Mouse (Mus musculus): ENCODE results near the gene Myo9b.
"Not testable (repeated sequence)": the region's sequence is repeated elsewhere in the genome, so short reads cannot be mapped to it uniquely, and the experiment has no call there.

Gene Myo9b

DNA sequence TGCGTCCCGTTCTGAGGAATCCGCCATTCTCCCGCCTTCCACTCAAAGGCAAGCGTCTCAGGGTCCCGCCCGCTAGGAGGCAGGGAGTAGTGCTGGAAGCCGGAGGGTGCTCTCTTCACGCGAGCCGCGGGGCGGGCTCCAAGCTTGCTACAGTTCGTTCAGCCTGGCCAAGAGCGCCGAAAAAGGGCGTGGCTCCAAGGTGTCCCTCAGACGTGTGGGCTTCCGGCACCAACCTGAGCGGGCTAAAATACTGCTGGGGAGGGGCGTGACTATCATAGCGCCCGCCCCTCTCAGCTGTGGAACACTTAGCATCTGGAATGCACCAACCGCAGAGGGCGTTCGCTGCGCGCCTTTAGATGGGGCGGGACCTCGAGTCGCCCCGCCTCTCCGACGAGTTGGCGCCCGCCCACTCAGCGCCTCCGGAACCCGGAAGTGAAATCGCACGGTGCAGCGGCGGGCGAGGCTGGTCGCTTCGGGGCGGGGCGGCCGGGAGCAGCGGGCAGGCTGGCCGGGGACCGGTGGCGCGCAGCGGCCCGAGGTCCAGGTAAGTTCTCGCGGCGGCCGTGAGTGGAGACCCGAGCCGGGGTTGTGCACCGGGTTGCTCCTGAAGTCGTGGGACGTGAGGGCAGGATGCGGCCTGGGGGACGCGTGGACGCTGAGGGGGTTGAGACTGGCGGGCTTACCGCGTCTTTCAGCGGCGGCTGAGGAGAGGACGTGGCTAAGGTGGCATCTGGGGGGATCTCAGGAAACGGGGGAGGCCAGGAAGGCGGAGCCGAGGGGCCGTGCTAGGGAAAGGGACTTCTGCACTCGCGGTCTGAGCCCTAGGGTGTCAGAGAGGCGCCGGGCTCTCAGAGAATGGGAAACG is at the start of gene Myo9b, which contains the start of gene Haus8:
TSS of gene Myo9b (plus strand) at position 429 of the 865 bp plus-strand sequence.
TSS of gene Haus8 (minus strand) at position 649 of the 865 bp plus-strand sequence.
- DNase-seq (ENCODE audit: low spot score in 2 of 2) = peak; percentile 97

DNA sequence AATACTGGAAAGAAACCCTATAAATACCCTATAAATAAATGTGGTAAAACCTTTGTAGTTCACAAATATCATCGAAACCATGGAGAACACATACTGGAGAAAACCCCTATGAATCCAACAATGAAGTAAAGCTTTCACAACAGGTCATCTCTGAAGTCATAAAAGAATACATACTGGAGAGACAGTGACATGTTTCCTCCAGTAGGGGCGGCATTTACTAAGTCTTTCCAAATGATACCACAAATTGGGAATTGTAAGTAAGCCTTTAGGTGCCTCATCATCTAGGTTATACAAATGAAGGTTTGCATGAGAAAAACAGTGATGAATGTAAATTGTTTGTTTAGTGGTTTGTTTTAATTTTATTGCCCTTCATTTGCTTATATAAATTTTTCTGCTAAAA is 48.0 kb upstream of the Myo9b start:
- no peak for DNase-seq (ENCODE audit: low spot score in 2 of 2)

DNA sequence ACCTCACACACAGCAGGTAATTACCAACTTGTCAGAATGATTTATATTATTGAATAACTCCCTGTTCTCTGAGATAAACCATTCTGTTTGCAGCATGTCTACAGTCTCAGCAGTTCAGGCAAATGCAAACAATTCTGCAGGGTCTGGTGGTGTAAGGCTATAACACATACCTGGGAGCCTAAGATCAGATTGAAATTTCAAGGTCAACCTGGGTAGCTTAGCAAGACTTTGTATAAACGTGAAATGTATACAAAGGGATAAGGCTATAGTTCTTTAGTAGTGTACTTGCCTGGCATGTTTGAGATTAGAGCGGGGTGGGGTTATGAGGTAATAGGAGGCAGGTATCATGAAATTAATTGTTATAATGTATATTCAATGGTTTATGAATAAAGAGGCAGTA is 29.8 kb upstream of the Myo9b start:
- no peak for DNase-seq (ENCODE audit: low spot score in 2 of 2)

DNA sequence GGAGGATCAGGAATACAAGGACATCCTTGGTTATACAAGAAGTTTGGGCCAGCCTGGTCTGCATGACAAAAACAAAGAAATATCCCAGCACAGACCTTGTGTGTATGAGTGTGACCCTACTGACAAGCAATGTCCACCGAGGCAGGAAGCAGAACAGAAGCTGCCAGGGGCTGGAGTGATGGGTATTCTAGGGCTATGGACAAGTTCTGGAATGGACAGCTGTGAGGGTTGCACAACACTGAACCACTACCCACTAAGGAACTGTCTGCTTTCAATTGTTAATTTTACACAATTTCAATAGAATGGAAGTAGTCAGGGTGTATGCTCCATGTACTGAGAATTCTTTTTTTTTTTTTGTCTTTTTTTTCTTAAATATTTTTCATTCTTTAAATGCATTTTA is 24.3 kb upstream of the Myo9b start:
- DNase-seq (ENCODE audit: low spot score in 2 of 2) = no peak

DNA sequence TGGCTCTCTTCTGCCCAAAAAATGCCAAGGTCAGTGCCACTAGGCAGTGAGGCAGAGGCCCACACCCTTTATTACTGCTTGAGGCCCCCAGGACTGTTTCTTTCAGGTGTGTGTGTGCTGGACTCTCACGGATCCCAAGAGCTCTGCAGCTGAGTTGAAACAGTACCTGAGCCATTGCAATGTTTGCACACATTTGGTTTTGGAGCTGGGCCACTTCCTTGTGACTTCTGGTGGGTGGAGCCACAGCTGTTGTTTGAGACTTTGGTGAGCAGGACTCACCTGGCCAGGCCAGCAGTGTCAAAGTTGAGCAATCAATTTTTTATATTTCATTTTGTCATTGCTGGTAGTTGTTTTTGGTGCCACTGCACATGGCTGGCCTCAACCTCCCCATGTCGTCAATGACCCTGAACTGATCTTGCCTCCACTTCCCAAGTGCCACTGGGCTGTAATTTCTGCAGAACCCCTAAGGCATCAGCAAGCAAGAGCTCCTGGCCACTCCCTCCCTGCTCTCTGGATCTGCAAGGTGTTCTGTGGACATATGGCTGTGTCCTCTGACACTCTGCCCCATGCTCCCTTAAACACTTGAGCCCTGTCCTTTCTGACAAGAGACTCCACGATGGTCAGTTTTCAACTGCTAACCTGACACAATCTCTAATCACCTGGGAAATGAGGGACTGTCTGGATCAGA is 15.8 kb upstream of the Myo9b start:
- DNase-seq (ENCODE audit: low spot score in 2 of 2) = no peak

DNA sequence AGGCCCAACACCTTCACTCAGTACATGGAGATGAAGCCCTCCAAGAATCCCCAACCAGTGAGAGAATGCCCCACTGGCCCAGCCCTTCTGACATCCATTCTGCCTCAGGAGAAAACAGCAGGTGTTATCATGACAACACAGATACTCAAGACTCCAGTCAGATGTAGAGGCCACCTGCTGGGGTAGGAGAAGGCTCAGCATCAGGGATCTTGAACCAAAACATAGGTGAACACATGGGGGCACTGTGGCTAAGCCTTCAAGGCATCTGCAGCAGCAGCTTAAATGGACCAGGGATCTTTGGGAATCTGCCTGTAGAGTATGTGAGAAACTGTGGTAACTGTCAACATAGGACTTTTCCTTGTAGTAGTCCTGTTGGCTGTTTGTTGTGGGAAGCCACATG is 11.3 kb upstream of the Myo9b start:
- no peak for DNase-seq (ENCODE audit: low spot score in 2 of 2)

DNA sequence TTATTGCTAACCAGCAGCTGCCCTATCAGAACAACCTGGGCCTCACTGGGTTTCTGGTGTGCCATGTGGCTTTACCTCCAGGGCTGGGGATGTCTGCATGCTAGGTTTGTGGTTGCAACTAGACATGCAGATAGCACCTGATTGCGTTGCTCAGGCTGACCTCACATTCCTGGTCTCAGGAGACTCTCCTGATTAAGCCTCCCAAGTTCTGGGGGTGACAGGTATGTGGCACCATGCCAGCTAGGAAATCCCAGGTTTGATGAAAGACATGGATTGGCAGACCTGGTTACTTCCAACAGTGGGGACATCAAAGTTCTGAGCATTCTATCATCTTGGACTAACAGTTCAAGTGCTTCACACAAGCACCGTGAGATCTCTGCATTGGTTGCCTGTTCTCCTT is 4.8 kb upstream of the Myo9b start:
- DNase-seq (ENCODE audit: low spot score in 2 of 2) = no peak

DNA sequence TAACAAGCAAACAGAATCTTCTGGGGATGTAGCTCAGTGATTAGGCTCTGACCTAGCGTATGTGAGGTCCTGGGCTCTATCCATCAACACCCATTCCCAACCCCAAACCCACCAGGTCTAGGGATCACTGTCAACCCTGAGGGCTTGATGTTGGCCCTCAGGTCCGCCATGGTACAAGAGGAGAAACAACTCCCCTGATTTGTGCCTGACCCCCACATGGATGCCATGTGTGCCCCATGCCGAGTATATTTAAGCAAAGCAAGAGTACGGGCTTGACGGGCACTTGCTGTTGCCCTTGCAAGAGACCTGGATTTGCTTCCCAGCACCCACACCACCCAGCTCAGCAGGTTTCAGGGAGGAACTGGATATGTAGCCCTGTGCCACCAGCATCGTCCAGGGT is 4.2 kb upstream of the Myo9b start:
- not testable (repeated sequence) for DNase-seq (ENCODE audit: low spot score in 2 of 2)

DNA sequence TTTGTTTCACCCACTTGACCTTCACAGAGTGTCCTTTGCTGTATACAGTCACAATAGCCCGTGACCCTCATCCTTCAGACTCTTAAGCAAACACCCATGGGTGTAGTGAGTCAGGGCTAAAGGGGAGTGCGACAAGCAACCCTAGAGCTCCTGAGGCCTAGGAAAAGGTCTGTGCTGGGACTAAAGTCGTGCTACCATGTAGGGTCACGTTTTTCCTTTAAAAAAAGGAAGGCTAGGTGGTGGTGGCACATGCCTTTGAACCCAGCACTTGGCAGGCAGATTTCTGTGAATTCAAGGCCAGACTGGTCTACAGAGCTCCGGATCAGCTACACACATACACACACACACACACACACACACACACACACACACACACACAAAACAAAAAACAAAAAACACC is 884 bp upstream of the Myo9b start:
- DNase-seq (ENCODE audit: low spot score in 2 of 2) = no peak

DNA sequence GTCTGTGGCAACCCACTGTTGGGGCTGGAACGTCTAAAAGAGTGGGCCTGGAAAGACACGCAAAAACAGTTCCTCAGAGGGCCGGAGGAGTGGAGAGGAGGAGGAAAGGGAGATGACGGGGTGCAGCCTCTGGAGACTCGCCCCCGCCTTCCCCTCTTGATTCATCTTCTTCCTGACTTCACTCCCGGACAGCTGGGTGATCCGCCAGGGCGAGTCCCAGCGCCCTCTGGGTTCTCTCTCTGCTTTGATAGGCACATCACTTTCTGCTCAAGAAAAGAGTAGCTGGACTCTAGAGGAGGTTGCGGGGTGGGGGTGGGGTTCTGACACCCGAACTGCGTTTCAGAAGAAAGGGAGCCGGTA is 617 bp downstream of the Myo9b start:
- peak; percentile 38 to 40 for DNase-seq (ENCODE audit: low spot score in 2 of 2)

DNA sequence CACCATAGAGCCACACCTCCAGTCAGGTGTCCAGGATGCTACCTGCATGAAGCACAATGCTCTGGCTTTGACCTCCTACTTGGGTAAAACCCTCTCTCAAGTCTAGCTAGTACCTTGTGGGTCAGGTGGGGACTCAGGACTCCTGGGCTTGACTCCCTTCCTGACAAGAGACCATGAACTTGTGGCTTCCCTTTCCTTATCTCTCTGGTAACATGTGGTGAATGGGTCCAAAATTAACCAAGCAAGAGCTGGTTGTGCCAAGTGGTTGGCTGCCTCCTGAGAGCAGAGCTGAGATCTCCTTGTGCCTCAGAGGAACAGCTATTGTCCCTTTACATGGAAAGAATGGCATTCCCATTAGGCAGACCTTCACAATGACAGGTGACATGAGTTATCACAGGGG is 2.0 kb downstream of the Myo9b start:
- DNase-seq (ENCODE audit: low spot score in 2 of 2) = no peak

DNA sequence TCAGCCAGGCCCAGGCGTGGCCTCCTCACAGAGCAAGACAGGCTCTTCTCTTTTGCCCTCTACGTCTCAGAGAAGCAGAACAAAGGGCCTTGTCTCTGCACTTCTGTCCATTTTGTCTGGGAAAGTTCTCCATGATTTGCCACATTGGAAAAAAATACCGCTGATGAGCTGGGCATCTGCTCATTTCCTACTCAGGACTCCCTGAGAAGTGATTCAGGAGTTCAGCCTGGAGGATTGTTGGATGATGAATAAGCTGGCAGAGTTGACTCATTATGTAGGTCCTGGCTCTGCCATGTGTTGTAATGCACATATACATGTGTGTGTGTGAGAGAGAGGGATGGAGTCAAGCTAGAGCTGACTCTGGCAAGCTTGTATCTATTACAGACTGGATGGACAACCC is 3.7 kb downstream of the Myo9b start:
- DNase-seq (ENCODE audit: low spot score in 2 of 2) = no peak

DNA sequence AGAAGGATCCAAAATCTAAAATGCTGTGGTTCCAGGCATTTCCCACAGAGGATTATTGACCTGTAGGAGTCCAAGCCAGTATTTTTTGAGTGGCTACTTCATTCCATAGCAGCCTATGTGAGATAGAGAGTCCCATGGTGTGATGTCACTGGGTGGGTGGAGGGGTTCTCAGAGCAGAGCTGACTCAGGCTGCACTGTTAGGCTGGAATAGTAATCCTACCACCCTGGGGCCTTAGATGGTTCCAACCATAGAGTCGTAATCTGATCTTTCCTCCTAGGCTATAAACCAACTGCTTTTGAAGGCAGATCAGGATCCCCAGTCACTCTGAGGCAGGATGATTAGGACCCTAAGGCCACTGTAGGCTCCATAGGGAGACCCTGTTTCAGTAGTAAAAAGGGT is 6.9 kb downstream of the Myo9b start:
- not testable (repeated sequence) for DNase-seq (ENCODE audit: low spot score in 2 of 2)

DNA sequence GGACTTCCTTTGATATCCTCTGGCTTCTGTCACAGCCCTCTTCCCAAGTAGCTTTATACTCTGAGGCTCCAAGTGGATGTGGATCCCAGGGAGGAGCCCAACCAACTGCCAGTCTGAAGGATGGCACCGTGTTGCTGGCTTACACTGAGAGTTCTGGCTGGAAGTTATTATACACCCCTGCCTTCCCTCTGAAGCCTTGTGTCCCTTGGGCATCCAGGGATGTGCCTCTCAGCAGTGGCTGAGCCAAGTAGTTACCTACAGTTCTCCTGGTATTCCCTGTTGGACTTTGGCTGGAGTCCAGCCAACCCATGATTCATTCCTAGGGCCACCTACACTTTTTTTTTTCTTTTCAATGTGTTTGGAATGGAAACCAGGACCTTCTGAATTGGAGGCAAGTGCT is 9.2 kb downstream of the Myo9b start:
- DNase-seq (ENCODE audit: low spot score in 2 of 2) = not testable (repeated sequence)

DNA sequence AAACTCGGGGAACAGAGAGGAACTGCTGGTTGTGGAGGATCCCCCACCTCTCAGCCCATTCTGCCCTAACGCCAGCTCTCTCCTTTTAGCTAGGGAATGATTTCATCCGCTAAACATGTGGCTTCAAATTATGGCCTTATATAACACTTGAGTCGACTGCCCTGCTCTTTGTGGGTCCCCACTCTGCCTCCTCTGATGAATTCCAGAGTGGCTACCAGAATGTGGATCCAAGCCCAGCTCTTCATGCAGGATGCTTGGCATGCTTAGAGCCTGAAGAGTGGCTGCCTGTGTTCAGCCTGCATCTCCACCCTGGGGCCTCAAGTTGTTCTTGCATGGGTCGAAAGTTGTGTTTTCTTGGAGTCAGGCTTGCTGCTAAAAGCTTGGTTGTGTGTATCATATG is 10.1 kb downstream of the Myo9b start:
- no peak for DNase-seq (ENCODE audit: low spot score in 2 of 2)

DNA sequence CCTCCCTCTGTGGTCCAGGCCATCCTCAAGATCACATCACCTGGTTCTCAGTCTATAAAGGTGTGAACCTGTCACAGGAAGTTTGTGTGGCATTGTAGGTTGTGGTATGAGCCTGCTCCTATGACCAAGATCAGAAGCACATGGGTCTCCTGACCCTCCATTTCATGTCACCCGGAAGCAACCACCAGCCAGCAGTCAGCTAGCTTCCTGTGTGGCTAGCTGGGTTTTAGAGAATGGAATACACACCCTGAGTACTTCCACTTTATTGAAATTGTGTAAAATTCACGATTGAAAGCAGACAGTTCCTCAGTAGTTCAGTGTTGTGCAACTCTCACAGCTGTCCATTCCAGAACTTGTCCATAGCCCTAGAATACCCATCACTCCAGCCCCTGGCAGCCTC is 13.7 kb downstream of the Myo9b start:
- not testable (repeated sequence) for DNase-seq (ENCODE audit: low spot score in 2 of 2)

DNA sequence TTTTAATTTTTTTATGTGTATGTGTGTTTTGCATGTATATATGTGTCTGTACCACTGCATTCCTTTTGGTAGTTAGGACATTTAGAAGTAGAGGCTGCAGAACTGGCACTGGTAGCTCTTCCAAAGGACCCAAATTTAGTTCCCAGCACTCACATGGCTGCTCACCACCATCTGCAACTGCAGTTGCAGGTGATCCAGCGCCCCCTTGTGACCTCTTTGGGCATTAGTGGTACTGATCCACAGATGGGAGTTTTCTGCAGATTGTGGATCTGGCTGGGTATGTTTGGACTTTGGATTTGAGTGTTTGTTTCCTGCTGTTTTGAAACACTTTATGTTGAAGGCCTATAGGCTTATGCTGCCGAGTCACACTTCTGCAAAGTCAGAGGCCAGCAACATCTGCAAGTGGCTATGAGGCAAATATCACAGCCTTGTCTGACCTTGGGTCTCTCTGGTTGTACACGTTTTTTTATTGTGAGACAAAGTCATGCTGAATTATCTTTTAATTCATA is 16.0 kb downstream of the Myo9b start:
- DNase-seq (ENCODE audit: low spot score in 2 of 2) = no peak

DNA sequence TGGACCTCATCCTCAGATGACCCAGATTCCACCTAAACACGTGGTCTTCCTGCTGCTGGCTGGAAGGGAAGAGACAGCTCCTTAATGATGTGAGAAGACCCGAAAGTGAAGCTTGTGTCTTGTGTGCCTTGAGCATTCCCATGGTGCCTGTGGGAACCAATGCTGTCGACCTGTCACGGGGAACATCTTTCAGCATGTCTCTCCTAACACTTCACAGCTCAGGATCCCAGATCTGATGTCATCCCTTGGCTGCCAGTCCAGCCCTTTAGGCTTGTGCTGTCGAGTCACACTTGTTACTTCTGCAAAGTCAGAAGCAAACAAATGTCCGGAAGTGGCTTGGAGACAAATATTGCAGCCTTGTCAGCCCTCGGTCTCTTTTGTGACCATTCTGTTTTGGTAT is 16.6 kb downstream of the Myo9b start:
- no peak for DNase-seq (ENCODE audit: low spot score in 2 of 2)

DNA sequence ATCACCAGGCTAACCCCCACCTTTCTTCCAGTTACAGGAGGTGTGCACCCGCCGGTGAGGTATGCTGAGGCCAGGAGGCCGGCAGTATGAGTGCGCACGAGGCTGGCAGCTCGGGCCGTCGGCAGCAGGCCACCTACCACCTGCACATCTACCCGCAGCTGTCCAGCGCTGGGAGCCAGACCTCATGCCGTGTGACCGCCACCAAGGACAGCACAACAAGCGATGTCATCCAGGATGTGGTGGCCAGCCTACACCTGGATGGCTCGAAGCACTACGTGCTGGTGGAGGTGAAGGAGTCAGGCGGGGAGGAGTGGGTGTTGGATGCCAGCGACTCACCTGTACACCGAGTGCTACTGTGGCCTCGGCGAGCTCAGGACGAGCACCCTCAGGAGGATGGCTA is 17.7 kb downstream of the Myo9b start:
- no peak for DNase-seq (ENCODE audit: low spot score in 2 of 2)

DNA sequence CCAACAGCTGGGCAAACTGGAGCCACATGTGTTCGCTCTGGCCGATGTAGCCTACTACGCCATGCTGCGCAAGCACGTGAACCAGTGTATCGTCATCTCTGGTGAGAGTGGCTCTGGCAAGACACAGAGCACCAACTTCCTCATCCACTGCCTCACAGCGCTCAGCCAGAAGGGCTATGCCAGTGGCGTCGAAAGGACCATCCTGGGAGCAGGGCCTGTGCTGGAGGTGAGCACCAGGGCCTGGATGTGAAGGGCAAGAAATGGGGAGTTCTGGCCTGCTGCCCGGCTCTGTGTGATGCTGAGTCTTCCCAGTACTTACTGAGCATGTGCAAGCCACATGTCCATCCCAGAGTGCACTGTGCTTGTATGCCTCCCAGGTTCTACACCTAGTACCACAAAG is 18.4 kb downstream of the Myo9b start:
- no peak for DNase-seq (ENCODE audit: low spot score in 2 of 2)

DNA sequence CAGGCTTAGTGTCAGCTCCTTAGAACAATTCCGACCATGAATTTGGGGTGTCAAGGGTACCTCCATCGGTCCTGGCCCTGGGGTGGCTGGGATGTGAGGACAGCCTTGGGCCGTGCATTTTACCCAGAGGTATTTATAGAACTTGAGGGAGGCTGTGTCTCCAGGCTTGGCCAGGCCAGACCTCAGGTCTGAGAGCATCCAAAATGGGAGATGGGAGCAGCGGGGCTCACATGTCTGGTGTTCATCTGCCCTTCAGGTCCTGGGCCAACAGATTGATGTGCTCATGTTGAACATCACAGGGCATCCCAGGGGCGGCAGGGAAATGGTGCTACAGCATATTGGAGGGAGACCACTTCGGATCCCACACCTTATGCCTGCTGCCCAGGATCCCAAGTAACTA is 18.8 kb downstream of the Myo9b start:
- DNase-seq (ENCODE audit: low spot score in 2 of 2) = no peak

DNA sequence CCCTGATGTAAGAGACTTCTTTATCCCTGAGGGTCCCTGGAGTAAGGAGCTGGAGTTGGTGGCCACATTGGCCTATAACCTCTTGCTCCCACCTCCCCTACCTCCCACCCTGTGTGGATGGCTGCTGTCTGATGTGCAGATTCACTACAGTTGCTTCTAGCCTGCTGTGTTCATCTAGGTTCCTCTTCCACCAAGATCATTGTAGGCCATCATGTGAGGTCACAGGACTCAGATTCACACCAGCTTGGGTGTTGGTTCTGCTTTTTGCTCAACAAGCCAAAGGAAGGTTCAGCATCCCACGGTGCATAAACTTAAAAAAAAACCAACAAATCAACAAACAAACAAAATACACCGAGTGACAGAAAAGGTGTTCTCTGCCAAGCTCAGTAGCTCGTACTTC is 21.4 kb downstream of the Myo9b start:
- DNase-seq (ENCODE audit: low spot score in 2 of 2) = not testable (repeated sequence)

DNA sequence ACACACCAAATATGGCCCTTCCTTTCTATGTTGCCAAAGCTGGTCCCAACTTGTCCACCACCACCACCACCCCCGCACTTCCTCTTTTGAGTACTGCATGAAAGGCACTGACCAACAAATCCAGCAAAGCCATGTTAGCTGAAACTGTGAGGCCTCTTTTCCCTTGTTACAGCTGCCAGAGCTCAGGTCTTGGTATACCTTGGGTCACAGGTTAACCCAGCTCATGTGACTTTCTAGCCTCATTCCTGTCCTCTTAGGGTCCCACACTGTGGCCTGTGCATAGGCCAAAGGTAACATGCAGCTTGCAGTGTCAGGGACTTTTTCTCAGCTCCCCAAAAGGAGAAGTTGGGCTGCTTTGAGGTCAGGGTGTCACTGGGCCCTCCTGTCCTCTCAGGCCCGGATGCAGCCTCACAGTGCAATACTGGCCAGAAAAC is 23.7 kb downstream of the Myo9b start:
- DNase-seq (ENCODE audit: low spot score in 2 of 2) = no peak

All from frontal cortex, postnatal 10 days (tissue).